Mouse (Mus musculus) heart, embryonic 12.5 days (tissue): ENCODE data around the gene Ghdc. TPM values are rescaled to one million over a fixed set of nuclear protein-coding genes. Genes with fewer than 3 reads are reported as not detected.

Source experiments
- ATAC-seq: fragments of 200-750 bp; cut with Nextera tagmentation; 2 replicates; pipeline ENCODE4 v1.8.0; 2017; ENCODE audit warnings: moderate TSS enrichment, moderate library complexity; ENCODE audit not compliant: insufficient number of reproducible peaks, low FRiP score
- H3K27ac ChIP-seq: fragments of 300-500 bp; sonication (generic); 2 replicates; pipeline ENCODE4 v1.5.1; 2016; ENCODE audit warnings: mild to moderate bottlenecking, moderate library complexity; ENCODE audit not compliant: poor library complexity, severe bottlenecking
- H3K27me3 ChIP-seq: fragments of 300-500 bp; sonication (generic); replicated peaks from 2 replicates; pipeline ENCODE4 v1.6.1; 2016; ENCODE audit warnings: mild to moderate bottlenecking, moderate library complexity
- H3K36me3 ChIP-seq: fragments of 300-500 bp; sonication (generic); 2 replicates; pipeline ENCODE4 v1.6.1; 2016; ENCODE audit warnings: mild to moderate bottlenecking, moderate library complexity
- H3K4me1 ChIP-seq: fragments of 300-500 bp; sonication (generic); replicated peaks from 2 replicates; pipeline ENCODE4 v1.6.1; 2016; ENCODE audit warnings: mild to moderate bottlenecking
- H3K4me2 ChIP-seq: fragments of 300-500 bp; sonication (generic); 2 replicates; pipeline ENCODE4 v1.6.1; 2016; ENCODE audit warnings: mild to moderate bottlenecking, moderate library complexity
- H3K4me3 ChIP-seq: fragments of 300-500 bp; sonication (generic); 2 replicates; pipeline ENCODE4 v1.5.1; 2016; ENCODE audit warnings: mild to moderate bottlenecking
- H3K9ac ChIP-seq: fragments of 300-500 bp; sonication (generic); 2 replicates; pipeline ENCODE4 v1.6.1; 2016; ENCODE audit warnings: mild to moderate bottlenecking, moderate library complexity
- H3K9me3 ChIP-seq: fragments of 300-500 bp; sonication (generic); replicated peaks from 2 replicates; pipeline ENCODE4 v1.6.1; 2016; ENCODE audit warnings: mild to moderate bottlenecking, moderate library complexity
- WGBS: fragments of 180-500 bp; shearing (Covaris S2); methylation state at CpG from one replicate; pipeline ENCODE4 v1.1.7; 2016; 5-methylcytosine and 5-hydroxymethylcytosine counted together
- polyA plus RNA-seq: library from polyadenylated mRNA; unstranded; fragments of >200 nt; fragmentation: Nextera tagmentation; extraction: Ambion mirVana; gene quantifications from 2 replicates; pipeline ENCODE4 v1.2.1, GENCODE M21; 2016

Ghdc gene
- polyA plus RNA-seq, 1 experiment from 2014 or later = 7.0 TPM

- no peaks in the 10 kb centered on the region for H3K9me3 ChIP-seq
- ATAC-seq = peak; percentile 54
- 2% methylated on average over 49 of the region's 51 CpGs for WGBS
- no peaks in the 10 kb centered on the region for H3K36me3 ChIP-seq
- peak within 1 kb of the TSS; percentile 60 for H3K4me2 ChIP-seq
- peaks cover 76% of the 10 kb centered on the region for H3K27me3 ChIP-seq
- no peak within 1 kb of the TSS for H3K9ac ChIP-seq
- H3K4me1 ChIP-seq = peaks cover 18% of the 10 kb centered on the region
- peak within 1 kb of the TSS; percentile 32 for H3K4me3 ChIP-seq
- H3K27ac ChIP-seq = no peak within 1 kb of the TSS
Measured at GRCm38 (mm10) chr11:100759611-100760233, 11.0 kb downstream of the Ghdc start, which contains the start of gene Kcnh4. Kcnh4 (minus strand) TSS chr11:100759942.

GRCm38 (mm10) chr11:100758707-100759610, 11.8 kb downstream of the Ghdc start:
- peak overlapping the region; percentile 32 for H3K4me3 ChIP-seq
- no peaks in the 10 kb centered on the region for H3K9me3 ChIP-seq
- H3K4me1 ChIP-seq = peaks cover 18% of the 10 kb centered on the region
- no peaks in the 10 kb centered on the region for H3K36me3 ChIP-seq
- peak overlapping the region; percentile 60 for H3K4me2 ChIP-seq
- H3K27me3 ChIP-seq = peaks cover 84% of the 10 kb centered on the region
- no peak overlapping the region for H3K9ac ChIP-seq
- ATAC-seq = no peak
- H3K27ac ChIP-seq = no peak overlapping the region
- WGBS = 2% methylated on average over 35 of the region's 35 CpGs

GRCm38 (mm10) chr11:100757566-100757965, 13.2 kb downstream of the Ghdc start:
- no peaks in the 10 kb centered on the region for H3K36me3 ChIP-seq
- no peak overlapping the region for H3K9ac ChIP-seq
- H3K4me3 ChIP-seq = no peak overlapping the region
- H3K4me1 ChIP-seq = peaks cover 18% of the 10 kb centered on the region
- ATAC-seq = no peak
- H3K9me3 ChIP-seq = no peaks in the 10 kb centered on the region
- peaks cover 83% of the 10 kb centered on the region for H3K27me3 ChIP-seq
- WGBS = 81% methylated on average over 12 of the region's 12 CpGs
- H3K27ac ChIP-seq = no peak overlapping the region
- H3K4me2 ChIP-seq = no peak overlapping the region

GRCm38 (mm10) chr11:100756476-100756875, 14.3 kb downstream of the Ghdc start:
- Histone ChIP-seq H3K36me3 (no peaks in the 10 kb centered on the region), H3K4me2 (no peak overlapping the region), H3K27me3 (peaks cover 86% of the 10 kb centered on the region), H3K4me3 (no peak overlapping the region), H3K27ac (no peak overlapping the region), H3K9ac (no peak overlapping the region), H3K4me1 (peaks cover 12% of the 10 kb centered on the region), H3K9me3 (no peaks in the 10 kb centered on the region; the same call in 1 of the 2 replicates)
- 58% methylated on average over 6 of the region's 6 CpGs for WGBS
- ATAC-seq = no peak

- Histone ChIP-seq H3K4me3 (no peak overlapping the region), H3K27me3 (peaks cover 84% of the 10 kb centered on the region), H3K9ac (no peak overlapping the region), H3K9me3 (no peaks in the 10 kb centered on the region; the same call in 1 of the 2 replicates), H3K36me3 (no peaks in the 10 kb centered on the region), H3K27ac (no peak overlapping the region), H3K4me2 (no peak overlapping the region), H3K4me1 (peaks cover 9% of the 10 kb centered on the region)
- 83% methylated on average over 3 of the region's 3 CpGs for WGBS
- no peak for ATAC-seq
Measured at GRCm38 (mm10) chr11:100754693-100755057, 16.1 kb downstream of the Ghdc start.

GRCm38 (mm10) chr11:100754021-100754692, 16.6 kb downstream of the Ghdc start:
- Histone ChIP-seq H3K36me3 (no peaks in the 10 kb centered on the region), H3K9ac (no peak overlapping the region), H3K27me3 (peaks cover 84% of the 10 kb centered on the region), H3K9me3 (no peaks in the 10 kb centered on the region; the same call in 1 of the 2 replicates), H3K4me3 (no peak overlapping the region), H3K27ac (no peak overlapping the region), H3K4me1 (peaks cover 4% of the 10 kb centered on the region; the same call in 1 of the 2 replicates), H3K4me2 (no peak overlapping the region)
- ATAC-seq = no peak
- 76% methylated on average over 12 of the region's 12 CpGs for WGBS

- Histone ChIP-seq H3K4me1 (no peaks in the 10 kb centered on the region), H3K36me3 (no peaks in the 10 kb centered on the region), H3K27ac (no peak overlapping the region), H3K9me3 (no peaks in the 10 kb centered on the region; the same call in 1 of the 2 replicates), H3K4me2 (no peak overlapping the region), H3K9ac (no peak overlapping the region), H3K4me3 (no peak overlapping the region), H3K27me3 (peaks cover 86% of the 10 kb centered on the region)
- no peak for ATAC-seq
- 33% methylated on average over 10 of the region's 10 CpGs for WGBS
Measured at GRCm38 (mm10) chr11:100752294-100752693, 18.5 kb downstream of the Ghdc start.

- H3K9ac ChIP-seq = no peak overlapping the region
- no peak overlapping the region for H3K4me2 ChIP-seq
- H3K9me3 ChIP-seq = no peaks in the 10 kb centered on the region; the same call in 1 of the 2 replicates
- 83% methylated on average over 16 of the region's 16 CpGs for WGBS
- no peak for ATAC-seq
- peaks cover 87% of the 10 kb centered on the region for H3K27me3 ChIP-seq
- no peaks in the 10 kb centered on the region for H3K4me1 ChIP-seq
- H3K36me3 ChIP-seq = no peaks in the 10 kb centered on the region
- H3K4me3 ChIP-seq = no peak overlapping the region
- H3K27ac ChIP-seq = no peak overlapping the region
Measured at GRCm38 (mm10) chr11:100750127-100750526, 20.6 kb downstream of the Ghdc start.

GRCm38 (mm10) chr11:100749469-100749868, 21.3 kb downstream of the Ghdc start:
- no peak overlapping the region for H3K9ac ChIP-seq
- peaks cover 81% of the 10 kb centered on the region for H3K27me3 ChIP-seq
- no peaks in the 10 kb centered on the region; the same call in 1 of the 2 replicates for H3K9me3 ChIP-seq
- no peak overlapping the region for H3K27ac ChIP-seq
- no peaks in the 10 kb centered on the region for H3K36me3 ChIP-seq
- WGBS = 28% methylated on average over 25 of the region's 25 CpGs
- no peak for ATAC-seq
- H3K4me2 ChIP-seq = no peak overlapping the region
- H3K4me3 ChIP-seq = no peak overlapping the region
- no peaks in the 10 kb centered on the region for H3K4me1 ChIP-seq

GRCm38 (mm10) chr11:100748620-100749019, 22.1 kb downstream of the Ghdc start:
- H3K4me3 ChIP-seq = no peak overlapping the region
- peaks cover 73% of the 10 kb centered on the region for H3K27me3 ChIP-seq
- WGBS = 62% methylated on average over 4 of the region's 4 CpGs
- H3K9me3 ChIP-seq = no peaks in the 10 kb centered on the region; the same call in 1 of the 2 replicates
- ATAC-seq = no peak
- no peaks in the 10 kb centered on the region for H3K36me3 ChIP-seq
- no peak overlapping the region for H3K9ac ChIP-seq
- no peaks in the 10 kb centered on the region for H3K4me1 ChIP-seq
- H3K27ac ChIP-seq = no peak overlapping the region
- H3K4me2 ChIP-seq = no peak overlapping the region

- Histone ChIP-seq H3K9ac (no peak overlapping the region), H3K27me3 (peaks cover 62% of the 10 kb centered on the region), H3K27ac (no peak overlapping the region), H3K4me3 (no peak overlapping the region), H3K36me3 (no peaks in the 10 kb centered on the region), H3K4me2 (no peak overlapping the region), H3K9me3 (no peaks in the 10 kb centered on the region; the same call in 1 of the 2 replicates), H3K4me1 (no peaks in the 10 kb centered on the region)
- 61% methylated on average over 5 of the region's 5 CpGs for WGBS
- no peak for ATAC-seq
Measured at GRCm38 (mm10) chr11:100747114-100747513, 23.6 kb downstream of the Ghdc start.
